Mouse (Mus musculus): ENCODE data around the gene Ralgapa1.
"Not testable (repeated sequence)": the region's sequence is repeated elsewhere in the genome, so short reads cannot be mapped to it uniquely, and the experiment has no call there.

Ralgapa1 gene

GRCm38 (mm10) chr12:55805035-55805434 lies 15.9 kb downstream of the Ralgapa1 start:
- in situ Hi-C loops (cut with MboI, MseI): no loop called here

- in situ Hi-C loops (cut with MboI, MseI): no loop called here
Observed at GRCm38 (mm10) chr12:55801131-55801530, 19.8 kb downstream of the Ralgapa1 start.

- in situ Hi-C loops (cut with MboI, MseI): no loop called here
Observed at GRCm38 (mm10) chr12:55800144-55800543, 20.8 kb downstream of the Ralgapa1 start.

- in situ Hi-C loops (cut with MboI, MseI): no loop called here
Observed at GRCm38 (mm10) chr12:55798745-55799144, 22.2 kb downstream of the Ralgapa1 start.

- in situ Hi-C loops (cut with MboI, MseI): no loop called here
Observed at GRCm38 (mm10) chr12:55797103-55797502, 23.9 kb downstream of the Ralgapa1 start.

GRCm38 (mm10) chr12:55794485-55794884 lies 26.5 kb downstream of the Ralgapa1 start:
- in situ Hi-C loops (cut with MboI, MseI): not testable (repeated sequence)

- in situ Hi-C loops (cut with MboI, MseI): no loop called here
Observed at GRCm38 (mm10) chr12:55785252-55785651, 35.7 kb downstream of the Ralgapa1 start.

GRCm38 (mm10) chr12:55782662-55783061 lies 38.3 kb downstream of the Ralgapa1 start:
- in situ Hi-C loops (cut with MboI, MseI): no loop called here

- in situ Hi-C loops (cut with MboI, MseI): no loop called here
Observed at GRCm38 (mm10) chr12:55778301-55778700, 42.7 kb downstream of the Ralgapa1 start.

- in situ Hi-C loops (cut with MboI, MseI): no loop called here
Observed at GRCm38 (mm10) chr12:55777356-55777755, 43.6 kb downstream of the Ralgapa1 start.

- in situ Hi-C loops (cut with MboI, MseI): no loop called here
Observed at GRCm38 (mm10) chr12:55774316-55774715, 46.7 kb downstream of the Ralgapa1 start.

- in situ Hi-C loops (cut with MboI, MseI): loop anchor here in 1 of 2 experiments (25.0 kb wide), 1 partner anchor 358 kb away; no protein-coding TSS in a partner anchor
Observed at GRCm38 (mm10) chr12:55720319-55720718, 100.6 kb downstream of the Ralgapa1 start.

GRCm38 (mm10) chr12:55705881-55706280 lies 115.1 kb downstream of the Ralgapa1 start:
- in situ Hi-C loops (cut with MboI, MseI): loop anchor here in 1 of 2 experiments (25.0 kb wide), 1 partner anchor 344 kb away; no protein-coding TSS in a partner anchor

- in situ Hi-C loops (cut with MboI, MseI): no loop called here
Observed at GRCm38 (mm10) chr12:55666699-55667098, 154.3 kb downstream of the Ralgapa1 start.

- in situ Hi-C loops (cut with MboI, MseI): not testable (repeated sequence)
Observed at GRCm38 (mm10) chr12:55663194-55663593, 157.8 kb downstream of the Ralgapa1 start.

- in situ Hi-C loops (cut with MboI, MseI): no loop called here
Observed at GRCm38 (mm10) chr12:55648011-55648525, 172.9 kb downstream of the Ralgapa1 start.

GRCm38 (mm10) chr12:55626711-55627110 lies 194.3 kb downstream of the Ralgapa1 start:
- in situ Hi-C loops (cut with MboI, MseI): no loop called here

- in situ Hi-C loops (cut with MboI, MseI): no loop called here
Observed at GRCm38 (mm10) chr12:55623254-55623653, 197.7 kb downstream of the Ralgapa1 start.

GRCm38 (mm10) chr12:55622615-55623245 lies 198.2 kb downstream of the Ralgapa1 start:
- in situ Hi-C loops (cut with MboI, MseI): no loop called here

- in situ Hi-C loops (cut with MboI, MseI): no loop called here
Observed at GRCm38 (mm10) chr12:55620321-55620720, 200.6 kb downstream of the Ralgapa1 start.

- in situ Hi-C loops (cut with MboI, MseI): no loop called here
Observed at GRCm38 (mm10) chr12:55610812-55611211, 210.2 kb downstream of the Ralgapa1 start.

- in situ Hi-C loops (cut with MboI, MseI): no loop called here
Observed at GRCm38 (mm10) chr12:55607902-55608301, 213.1 kb downstream of the Ralgapa1 start.

- in situ Hi-C loops (cut with MboI, MseI): no loop called here
Observed at GRCm38 (mm10) chr12:55604411-55604810, 216.6 kb downstream of the Ralgapa1 start.

Data from T-helper 17 cell (primary cell).